Mouse (Mus musculus) testis, adult 2 months (tissue): ENCODE results near the gene Zfp219. TPM values are rescaled to one million over a fixed set of nuclear protein-coding genes. Genes with fewer than 3 reads are reported as not detected.

Experiments used
- H3K27ac ChIP-seq: fragments of 200-500 bp; 2 replicates; pipeline ENCODE4 v1.5.1; 2012; ENCODE audit warnings: low read depth, low read length; ENCODE audit not compliant: control insufficient read depth, insufficient read depth
- H3K27me3 ChIP-seq: fragments of 200-500 bp; 2 replicates; pipeline ENCODE4 v1.6.1; 2012; ENCODE audit warnings: mild to moderate bottlenecking, low read length, moderate library complexity; ENCODE audit not compliant: control insufficient read depth, insufficient read depth
- H3K36me3 ChIP-seq: fragments of 200-500 bp; 2 replicates; pipeline ENCODE4 v1.6.1; 2012; ENCODE audit warnings: mild to moderate bottlenecking, low read length; ENCODE audit not compliant: control insufficient read depth, insufficient read depth
- H3K4me1 ChIP-seq: fragments of 200-500 bp; 2 replicates; pipeline ENCODE4 v1.6.1; 2012; ENCODE audit warnings: low read length; ENCODE audit not compliant: control insufficient read depth, insufficient read depth
- H3K4me3 ChIP-seq: fragments of 200-500 bp; 2 replicates; pipeline ENCODE4 v1.5.1; 2012; ENCODE audit warnings: low read depth, mild to moderate bottlenecking, low read length, moderate library complexity, mixed read lengths; ENCODE audit not compliant: control insufficient read depth
- CTCF ChIP-seq: fragments of 200-500 bp; IDR thresholded peaks from 2 replicates; pipeline ENCODE4 v1.5.1; 2012; ENCODE audit warnings: low read depth, mild to moderate bottlenecking, inconsistent platforms, low read length, moderate library complexity; ENCODE audit not compliant: control insufficient read depth, insufficient read depth, insufficient replicate concordance
- POLR2A ChIP-seq: fragments of 200-500 bp; IDR thresholded peaks from 2 replicates; pipeline ENCODE4 v1.6.1; 2012; ENCODE audit warnings: low read depth, mild to moderate bottlenecking, inconsistent platforms, low read length, moderate library complexity; ENCODE audit not compliant: control insufficient read depth
- polyA plus RNA-seq: library from polyadenylated mRNA; depleted of rRNA; stranded (reverse); fragments of >200 nt; gene quantifications from 2 replicates; pipeline ENCODE4 v1.2.3, GENCODE M21; 2012; rRNA removed

Zfp219 gene
- polyA plus RNA-seq, 1 experiment = 174 TPM

DNA sequence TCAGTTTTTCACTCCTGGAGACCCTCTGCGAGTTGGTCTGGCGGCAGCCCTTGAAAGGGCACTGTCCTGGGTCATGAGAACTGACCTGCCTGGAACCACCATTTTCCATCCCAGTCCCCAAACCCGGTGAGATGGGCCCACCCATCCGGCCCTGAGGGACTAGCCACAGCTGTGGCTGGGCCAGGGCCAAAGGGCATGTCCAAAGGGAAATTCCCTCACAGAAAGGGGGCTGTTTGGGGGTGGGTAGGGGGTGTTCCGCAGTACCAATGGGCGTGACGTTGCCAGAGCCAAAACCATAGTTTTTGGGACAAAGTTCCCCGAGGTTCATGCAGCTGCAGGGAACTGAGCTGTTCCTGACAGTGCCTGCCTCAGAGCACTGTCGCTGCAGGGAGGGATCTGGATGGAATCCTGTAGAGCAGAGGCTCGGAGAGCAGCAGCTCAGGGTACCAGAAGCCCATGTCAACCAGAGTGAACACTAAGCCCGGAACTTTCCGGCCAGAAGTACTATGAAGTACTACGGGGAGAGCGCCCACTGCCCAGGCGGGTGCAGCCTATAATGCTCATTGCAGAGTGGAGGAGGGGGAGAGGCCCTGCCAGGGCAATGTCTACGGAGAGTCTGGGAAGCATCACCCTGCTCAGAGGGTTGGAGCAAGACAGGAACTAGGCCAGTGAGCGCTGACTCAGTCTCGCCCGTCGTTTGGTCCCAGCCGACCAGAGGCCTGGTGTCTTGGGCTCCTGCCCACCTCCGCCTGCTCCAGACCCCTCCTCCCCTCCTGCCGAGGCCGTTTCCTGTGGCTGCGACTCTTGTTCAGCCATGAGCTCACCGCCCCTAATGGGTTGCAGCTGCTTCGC is 35.0 kb downstream of the Zfp219 start:
- peaks cover 24% of the 10 kb centered on the region for H3K4me1 ChIP-seq
- H3K36me3 ChIP-seq = no peaks in the 10 kb centered on the region
- no peak overlapping the region for H3K27ac ChIP-seq
- H3K4me3 ChIP-seq = peak overlapping the region; percentile 82
- H3K27me3 ChIP-seq = no peaks in the 10 kb centered on the region; the same call in 1 of the 2 replicates
- no peak for TF ChIP-seq CTCF
- no peak for TF ChIP-seq POLR2A

DNA sequence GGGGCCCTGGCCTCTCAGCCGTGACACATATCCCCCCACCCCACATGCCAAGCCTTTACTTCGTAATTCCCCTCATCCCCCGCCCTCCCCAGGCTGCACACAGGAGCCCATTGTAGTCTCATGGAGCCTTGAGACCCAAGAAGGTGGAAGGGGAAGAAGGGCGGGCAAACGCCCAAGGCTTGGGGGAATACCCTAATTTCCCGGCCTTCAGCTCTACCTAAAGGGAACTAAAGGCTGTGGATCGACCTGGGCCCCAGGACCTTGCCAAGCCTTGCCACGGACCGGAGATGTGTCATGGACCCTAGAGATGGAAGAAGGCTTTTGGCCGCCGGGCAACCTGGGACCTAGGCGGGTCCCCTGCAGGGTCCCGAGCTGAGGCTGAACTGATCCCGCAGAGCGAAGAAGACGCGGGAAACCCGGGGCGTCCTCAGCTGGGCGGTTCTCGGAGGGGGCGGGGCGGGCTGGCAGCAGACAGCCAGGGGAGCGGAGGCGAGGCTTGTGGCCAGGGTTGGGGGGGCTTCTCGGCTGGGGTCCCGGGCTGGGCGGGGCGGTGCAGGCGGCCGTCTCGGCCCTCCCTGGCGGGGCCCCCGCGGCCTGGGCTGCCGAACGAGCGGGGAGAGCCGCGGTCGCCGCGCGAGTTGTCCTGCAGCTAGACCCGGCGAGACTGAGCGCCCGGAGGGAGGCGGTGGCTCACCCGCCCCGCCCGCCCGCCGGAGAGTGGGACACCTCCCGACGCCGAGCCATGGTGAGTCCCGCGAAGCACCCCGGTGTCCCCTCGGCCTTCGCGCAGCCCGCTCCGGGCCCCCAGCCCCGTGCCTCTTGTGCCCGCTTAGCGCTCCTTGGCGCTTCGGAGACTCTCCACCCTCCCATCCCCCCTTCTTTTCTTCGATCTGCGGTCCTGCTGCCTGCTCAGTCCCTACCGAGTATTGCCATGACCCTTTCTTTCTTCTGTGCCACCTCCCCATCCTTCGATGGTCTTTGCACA is 36.0 kb downstream of the Zfp219 start, which contains the start of gene Arhgef40:
TSS of gene Arhgef40 (plus strand) at position 473 of the 985 bp plus-strand sequence.
- peaks cover 24% of the 10 kb centered on the region for H3K4me1 ChIP-seq
- H3K36me3 ChIP-seq = no peaks in the 10 kb centered on the region
- H3K4me3 ChIP-seq = peak within 1 kb of the TSS; percentile 82
- no peaks in the 10 kb centered on the region; the same call in 1 of the 2 replicates for H3K27me3 ChIP-seq
- H3K27ac ChIP-seq = no peak within 1 kb of the TSS
- no peak for TF ChIP-seq POLR2A
- no peak for TF ChIP-seq CTCF

DNA sequence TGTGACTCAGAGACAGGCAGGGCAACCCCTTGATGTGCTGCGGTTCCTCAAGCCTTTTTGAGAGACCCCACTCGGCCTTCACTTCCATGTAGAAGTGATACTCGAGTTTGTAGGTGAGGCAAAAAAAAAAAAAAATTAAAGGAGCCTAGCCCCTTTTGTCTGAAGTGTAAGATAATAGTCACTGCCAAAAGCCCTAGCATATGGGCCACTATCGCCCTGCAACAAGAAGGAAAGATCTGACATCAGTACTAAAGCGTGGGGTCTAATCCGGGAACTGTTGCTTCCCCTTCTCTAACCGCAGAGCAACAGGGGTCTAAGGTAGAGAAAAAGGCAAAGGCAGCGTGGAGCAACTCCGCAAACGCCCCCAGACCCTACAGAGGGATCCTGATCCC is 36.7 kb downstream of the Zfp219 start:
- H3K36me3 ChIP-seq = no peaks in the 10 kb centered on the region
- H3K27me3 ChIP-seq = no peaks in the 10 kb centered on the region; the same call in 1 of the 2 replicates
- peaks cover 19% of the 10 kb centered on the region for H3K4me1 ChIP-seq
- no peak overlapping the region for H3K27ac ChIP-seq
- TF ChIP-seq POLR2A = no peak
- no peak for TF ChIP-seq CTCF
- H3K4me3 ChIP-seq = no peak overlapping the region

DNA sequence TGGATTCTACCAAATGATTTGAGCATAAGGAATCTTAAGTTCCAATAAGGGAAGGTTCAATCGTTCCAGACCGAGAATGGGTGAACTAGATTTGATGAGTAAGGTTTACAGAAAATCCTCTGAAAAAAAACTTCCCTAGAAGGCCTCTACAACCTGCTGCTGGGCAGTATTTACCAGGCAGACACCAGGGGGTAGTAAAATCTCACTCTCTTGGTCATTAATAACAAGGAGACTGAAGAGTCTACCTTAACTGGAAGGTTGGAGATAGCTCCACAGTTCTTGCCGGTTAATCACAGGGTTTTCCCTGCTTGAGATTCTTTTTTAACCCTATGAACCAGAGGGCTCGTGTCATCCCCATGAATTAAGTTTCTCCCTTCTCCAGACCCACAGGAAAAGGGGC is 37.3 kb downstream of the Zfp219 start:
- no peak for TF ChIP-seq POLR2A
- H3K27ac ChIP-seq = no peak overlapping the region
- no peaks in the 10 kb centered on the region; the same call in 1 of the 2 replicates for H3K27me3 ChIP-seq
- no peak overlapping the region for H3K4me3 ChIP-seq
- no peaks in the 10 kb centered on the region for H3K36me3 ChIP-seq
- H3K4me1 ChIP-seq = peaks cover 19% of the 10 kb centered on the region

DNA sequence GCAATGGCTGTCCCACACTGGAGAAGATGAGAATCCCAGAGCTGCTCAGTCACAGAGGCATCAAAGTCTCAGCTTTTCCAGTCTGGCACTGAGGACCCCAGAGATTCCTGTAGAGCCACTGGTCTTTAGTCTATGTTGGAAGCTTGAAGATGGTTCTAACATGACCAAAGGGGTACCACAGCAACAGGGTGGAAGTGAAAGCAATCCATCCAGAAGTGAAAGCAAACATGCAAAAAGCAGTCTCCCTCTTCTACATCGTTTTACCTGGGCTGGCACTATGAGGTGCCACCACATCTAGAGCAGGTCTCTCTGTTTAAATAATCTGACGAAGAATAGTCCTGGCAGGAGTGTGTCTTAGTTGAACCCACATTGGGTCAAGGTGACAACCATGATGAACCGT is 41.3 kb downstream of the Zfp219 start:
- no peak overlapping the region for H3K27ac ChIP-seq
- no peaks in the 10 kb centered on the region for H3K27me3 ChIP-seq
- H3K4me3 ChIP-seq = no peak overlapping the region
- H3K36me3 ChIP-seq = no peaks in the 10 kb centered on the region
- H3K4me1 ChIP-seq = peaks cover 3% of the 10 kb centered on the region
- TF ChIP-seq POLR2A (no peak), CTCF (no peak)

DNA sequence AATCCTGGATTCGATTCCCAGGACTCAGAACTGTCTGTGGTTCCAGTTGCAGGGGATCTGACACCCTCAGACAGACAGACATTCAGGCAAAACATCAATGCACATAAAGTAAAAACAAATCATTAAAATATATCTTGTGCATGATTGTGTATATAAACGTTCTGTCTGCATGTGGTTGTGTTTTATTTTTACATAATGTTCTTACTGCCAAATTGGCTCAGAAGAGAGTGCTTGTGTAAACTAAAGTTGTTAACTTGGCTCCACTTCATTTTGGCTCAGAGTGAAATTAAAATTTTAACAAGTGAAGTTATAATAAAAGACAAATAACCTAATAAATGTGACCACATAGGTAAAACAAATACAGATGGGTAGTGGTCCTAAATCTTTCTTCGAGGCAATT is 53.1 kb downstream of the Zfp219 start:
- Histone ChIP-seq H3K4me3 (no peak overlapping the region), H3K36me3 (no peaks in the 10 kb centered on the region), H3K27me3 (no peaks in the 10 kb centered on the region), H3K4me1 (no peaks in the 10 kb centered on the region), H3K27ac (no peak overlapping the region)
- TF ChIP-seq POLR2A (no peak), CTCF (no peak)

DNA sequence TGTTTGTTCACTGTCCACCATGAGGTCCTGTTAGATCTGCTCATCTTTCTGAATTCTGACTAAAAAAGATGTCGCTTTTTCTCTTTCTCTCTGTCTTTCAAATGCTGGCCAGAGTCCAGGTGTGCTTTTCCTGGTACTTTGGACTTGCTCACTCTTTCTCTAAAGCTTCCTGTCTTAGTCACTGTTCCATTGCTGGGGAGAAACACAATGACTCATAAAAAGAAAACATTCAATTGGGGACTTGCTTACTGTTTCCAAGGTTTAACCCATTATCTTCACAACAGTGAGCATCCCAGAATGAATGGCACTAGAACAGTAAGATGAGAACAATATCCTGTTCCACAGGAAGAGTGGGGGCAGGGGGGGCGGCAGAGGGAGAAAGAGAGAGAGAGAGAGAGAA is 60.2 kb downstream of the Zfp219 start:
- TF ChIP-seq POLR2A (no peak), CTCF (no peak)
- H3K4me1 ChIP-seq = no peaks in the 10 kb centered on the region
- no peaks in the 10 kb centered on the region for H3K36me3 ChIP-seq
- no peak overlapping the region for H3K27ac ChIP-seq
- no peak overlapping the region for H3K4me3 ChIP-seq
- H3K27me3 ChIP-seq = no peaks in the 10 kb centered on the region

Other genes with a start within 250 kb of the Zfp219 start
- gene Ang4, start 247.1 kb downstream of the Zfp219 start, polyA plus RNA-seq = 0.16 TPM in 1 of 2 replicates, not detected in the other
- 1.1 and 1.3 TPM in 2 replicates for gene AY358078, start 220.7 kb downstream of the Zfp219 start, polyA plus RNA-seq
- gene Ear6, start 167.0 kb downstream of the Zfp219 start, polyA plus RNA-seq = 0.12 TPM in 1 of 2 replicates, not detected in the other
- gene Mettl17, start 135.9 kb downstream of the Zfp219 start, polyA plus RNA-seq = 14.4 and 15.8 TPM in 2 replicates
- gene Slc39a2, start 127.8 kb downstream of the Zfp219 start, polyA plus RNA-seq = 0.14 and 0.30 TPM in 2 replicates
- 27.3 and 31.6 TPM in 2 replicates for gene Ndrg2, start 106.6 kb downstream of the Zfp219 start, polyA plus RNA-seq
- 153 and 181 TPM in 2 replicates for gene Tppp2, start 102.3 kb downstream of the Zfp219 start, polyA plus RNA-seq
- gene Rnase13, start 98.0 kb downstream of the Zfp219 start, polyA plus RNA-seq = 0.07 TPM in 1 of 2 replicates, not detected in the other
- gene Arhgef40, start 36.0 kb downstream of the Zfp219 start, polyA plus RNA-seq = 5.6 and 6.6 TPM in 2 replicates
- gene Tmem253, start 5.1 kb downstream of the Zfp219 start, polyA plus RNA-seq = 2.0 and 2.1 TPM in 2 replicates
- gene Olfr221, start 21.7 kb upstream of the Zfp219 start, polyA plus RNA-seq = 0.45 and 0.53 TPM in 2 replicates
- gene Hnrnpc, start 83.3 kb upstream of the Zfp219 start, polyA plus RNA-seq = 55.9 and 64.2 TPM in 2 replicates
- gene Rpgrip1, start 90.0 kb upstream of the Zfp219 start, polyA plus RNA-seq = 387 and 406 TPM in 2 replicates
- 9.0 and 12.2 TPM in 2 replicates for gene Supt16, start 176.7 kb upstream of the Zfp219 start, polyA plus RNA-seq
- 16.4 and 17.5 TPM in 2 replicates for gene Chd8, start 237.0 kb upstream of the Zfp219 start, polyA plus RNA-seq